Mouse (Mus musculus): ENCODE measurements around the gene Cracr2b.

The Cracr2b gene

DNA sequence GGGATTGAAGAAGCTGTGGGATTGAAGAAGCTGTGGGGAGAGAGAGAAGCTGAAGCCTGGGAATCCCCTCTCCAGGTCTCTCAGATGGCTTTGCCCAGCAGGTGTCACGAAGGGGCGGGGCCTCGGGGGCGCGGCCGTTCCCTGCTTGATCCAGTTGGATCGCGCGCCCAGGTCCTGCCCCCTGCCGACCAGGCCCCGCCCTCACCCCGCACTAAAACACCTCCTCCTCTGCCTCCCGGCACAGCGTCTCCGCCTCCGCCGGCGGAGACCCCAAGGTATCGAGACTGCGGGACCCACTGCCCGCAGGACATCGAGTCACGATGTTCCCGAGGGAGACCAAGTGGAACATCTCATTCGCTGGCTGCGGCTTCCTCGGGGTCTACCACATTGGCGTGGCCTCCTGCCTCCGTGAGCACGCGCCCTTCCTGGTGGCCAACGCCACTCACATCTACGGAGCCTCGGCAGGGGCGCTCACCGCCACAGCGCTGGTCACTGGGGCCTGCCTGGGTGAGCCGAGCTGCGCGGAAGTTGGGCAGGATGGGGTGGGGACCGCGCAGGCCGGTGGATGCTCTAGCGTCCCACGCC lies 5.8 kb upstream of the Cracr2b start, which contains the start of gene Pnpla2:
Pnpla2 (plus strand) TSS at position 232 of the 585 bp plus-strand sequence.
- DNase-seq (ENCODE audit: low spot score in 2 of 2) = peak; percentile 84 to 88

GRCm38 (mm10) chr7:141455610-141456314 lies 5.1 kb upstream of the Cracr2b start:
- DNase-seq (ENCODE audit: low spot score in 2 of 2) = no peak

- no peak for DNase-seq (ENCODE audit: low spot score in 2 of 2)
These were observed 4.2 kb upstream of the Cracr2b start for GRCm38 (mm10) chr7:141456739-141457138.

DNA sequence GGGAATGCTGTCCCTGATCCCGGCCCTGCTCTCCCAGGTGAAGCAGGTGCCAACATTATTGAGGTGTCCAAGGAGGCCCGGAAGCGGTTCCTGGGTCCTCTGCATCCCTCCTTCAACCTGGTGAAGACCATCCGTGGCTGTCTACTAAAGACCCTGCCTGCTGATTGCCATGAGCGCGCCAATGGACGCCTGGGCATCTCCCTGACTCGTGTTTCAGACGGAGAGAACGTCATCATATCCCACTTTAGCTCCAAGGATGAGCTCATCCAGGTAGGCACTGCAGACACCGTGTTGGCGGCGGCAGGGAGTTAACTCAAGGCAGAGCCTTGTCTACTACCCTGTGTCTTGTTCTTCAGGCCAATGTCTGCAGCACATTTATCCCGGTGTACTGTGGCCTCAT lies 3.7 kb upstream of the Cracr2b start:
- DNase-seq (ENCODE audit: low spot score in 2 of 2) = no peak

DNA sequence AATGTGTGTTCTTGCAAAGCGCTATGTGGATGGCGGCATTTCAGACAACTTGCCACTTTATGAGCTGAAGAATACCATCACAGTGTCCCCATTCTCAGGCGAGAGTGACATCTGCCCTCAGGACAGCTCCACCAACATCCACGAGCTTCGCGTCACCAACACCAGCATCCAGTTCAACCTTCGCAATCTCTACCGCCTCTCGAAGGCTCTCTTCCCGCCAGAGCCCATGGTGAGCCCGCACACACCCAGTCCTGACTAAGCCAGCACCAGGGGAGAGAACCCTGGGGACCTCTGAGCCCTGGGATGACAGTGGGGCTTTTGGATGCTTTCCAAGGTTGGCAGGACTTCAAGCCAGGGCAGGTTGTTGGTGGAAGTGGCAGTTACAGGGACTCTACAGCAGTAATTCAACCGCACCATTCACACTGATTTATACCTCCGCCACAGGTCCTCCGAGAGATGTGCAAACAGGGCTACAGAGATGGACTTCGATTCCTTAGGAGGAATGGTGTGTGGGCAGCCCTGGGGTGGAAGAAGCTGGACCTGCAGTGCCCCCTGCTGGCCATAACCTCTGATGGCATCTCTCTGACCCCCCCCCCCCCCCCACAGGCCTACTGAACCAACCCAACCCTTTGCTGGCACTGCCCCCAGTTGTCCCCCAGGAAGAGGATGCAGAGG lies 2.8 kb upstream of the Cracr2b start:
- no peak for DNase-seq (ENCODE audit: low spot score in 2 of 2)

DNA sequence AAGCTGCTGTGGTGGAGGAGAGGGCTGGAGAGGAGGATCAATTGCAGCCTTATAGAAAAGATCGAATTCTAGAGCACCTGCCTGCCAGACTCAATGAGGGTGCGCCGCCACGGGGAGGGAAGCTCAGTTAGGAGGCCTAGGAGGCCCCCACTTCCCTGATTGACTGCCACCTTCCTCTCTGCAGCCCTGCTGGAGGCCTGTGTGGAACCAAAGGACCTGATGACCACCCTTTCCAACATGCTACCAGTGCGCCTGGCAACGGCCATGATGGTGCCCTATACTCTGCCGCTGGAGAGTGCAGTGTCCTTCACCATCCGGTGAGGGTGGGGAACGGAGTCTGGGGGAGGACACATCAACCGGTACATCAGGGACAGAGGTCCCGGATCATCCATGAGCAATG lies 2.2 kb upstream of the Cracr2b start:
- no peak for DNase-seq (ENCODE audit: low spot score in 2 of 2)

DNA sequence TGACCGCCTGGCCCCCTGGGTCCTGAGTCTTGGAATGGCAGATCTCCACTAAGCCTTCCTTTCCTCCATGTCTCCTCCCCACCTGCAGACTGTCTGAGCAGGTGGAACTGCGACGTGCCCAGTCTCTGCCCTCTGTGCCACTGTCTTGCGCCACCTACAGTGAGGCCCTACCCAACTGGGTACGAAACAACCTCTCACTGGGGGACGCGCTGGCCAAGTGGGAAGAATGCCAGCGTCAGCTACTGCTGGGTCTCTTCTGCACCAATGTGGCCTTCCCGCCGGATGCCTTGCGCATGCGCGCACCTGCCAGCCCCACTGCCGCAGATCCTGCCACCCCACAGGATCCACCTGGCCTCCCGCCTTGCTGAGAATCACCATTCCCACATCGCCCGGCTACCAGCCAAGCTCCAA lies 1.6 kb upstream of the Cracr2b start:
- no peak for DNase-seq (ENCODE audit: low spot score in 2 of 2)

DNA sequence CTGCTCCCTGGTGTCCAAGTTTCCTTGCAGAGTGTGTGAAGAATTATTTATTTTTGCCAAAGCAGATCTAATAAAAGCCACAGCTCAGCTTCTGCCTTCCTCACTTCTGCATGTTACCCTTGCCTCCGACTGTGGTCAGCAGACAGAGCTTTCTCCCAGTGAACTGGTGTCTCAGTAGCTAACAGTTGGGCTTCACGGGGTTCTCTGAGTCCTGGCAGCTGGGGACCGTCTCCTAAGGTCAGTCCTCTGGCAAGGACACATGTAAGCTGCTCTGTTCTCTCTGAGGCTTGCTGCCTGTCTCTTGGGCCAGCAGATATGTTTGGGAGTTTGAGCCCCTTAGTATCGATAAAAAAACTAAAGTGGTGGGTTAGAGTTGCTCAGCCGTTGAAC lies 898 bp upstream of the Cracr2b start:
- DNase-seq (ENCODE audit: low spot score in 2 of 2) = no peak

DNA sequence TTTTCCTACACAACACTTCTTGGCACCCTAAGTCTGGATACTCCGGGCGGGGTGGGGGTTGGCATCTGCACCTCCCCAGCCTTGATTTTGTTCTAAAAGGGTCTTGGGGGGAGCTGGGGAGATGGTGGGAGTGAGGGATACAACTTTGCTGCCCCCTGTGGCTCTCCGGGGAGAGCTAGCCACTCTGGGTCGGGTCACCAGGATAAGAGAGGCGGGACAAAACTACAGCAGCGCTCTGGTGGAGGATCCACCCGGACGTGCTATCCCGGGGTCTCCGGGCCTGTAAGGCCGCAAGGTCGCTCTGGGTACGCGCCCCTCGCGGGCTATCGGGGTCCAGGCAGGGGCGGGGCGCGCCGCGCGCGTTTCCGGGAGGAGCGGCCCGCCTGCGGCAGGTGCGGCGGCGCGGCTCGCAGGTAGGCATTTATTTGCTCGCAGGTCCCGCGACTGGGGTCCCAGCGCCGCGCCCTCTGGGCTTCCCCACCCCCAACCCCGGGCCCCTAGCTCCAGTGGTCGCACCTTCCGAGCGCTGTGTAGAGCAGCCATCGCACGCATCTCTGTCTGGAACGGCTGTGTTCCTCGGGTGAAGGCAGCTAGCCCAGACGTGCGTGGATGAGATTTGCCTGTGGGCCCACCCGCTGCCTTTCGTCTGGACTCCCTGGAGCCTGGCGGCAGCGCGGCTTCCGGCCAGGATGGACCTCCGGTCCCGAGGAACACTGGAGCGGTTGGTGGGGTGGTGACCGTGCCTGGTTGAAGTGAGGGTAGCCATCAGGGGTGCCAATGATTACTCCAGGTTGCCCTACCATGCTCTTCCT lies 833 bp downstream of the Cracr2b start:
- no peak for DNase-seq (ENCODE audit: low spot score in 2 of 2)

DNA sequence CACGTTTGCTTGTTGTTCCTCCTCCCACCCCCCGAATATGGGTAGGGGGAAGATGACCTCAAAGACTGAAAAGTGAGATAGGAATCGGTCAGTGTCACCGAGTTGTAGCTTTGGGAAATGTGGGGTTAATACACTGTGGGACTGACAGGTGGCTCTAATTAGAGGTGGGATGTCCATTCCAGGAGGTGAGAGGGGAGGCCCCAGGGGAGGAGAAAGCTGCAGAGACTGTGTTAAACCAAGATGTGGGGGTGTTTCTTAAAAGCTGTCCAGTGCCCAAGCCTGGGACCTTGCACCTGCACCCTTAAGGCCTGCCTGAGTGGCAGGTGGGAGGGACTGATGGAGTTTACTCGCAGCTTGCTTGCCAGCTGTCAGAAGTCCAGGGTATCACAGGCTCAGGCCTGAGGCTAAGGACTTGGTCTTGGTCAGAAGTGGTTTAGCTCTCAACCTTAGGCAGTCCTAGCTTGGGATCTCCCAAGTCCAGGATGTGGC lies 1.5 kb downstream of the Cracr2b start:
- no peak for DNase-seq (ENCODE audit: low spot score in 2 of 2)

- no peak for DNase-seq (ENCODE audit: low spot score in 2 of 2)
These were observed 3.1 kb downstream of the Cracr2b start for GRCm38 (mm10) chr7:141463824-141464602.

- DNase-seq (ENCODE audit: low spot score in 2 of 2) = no peak
These were observed 3.8 kb downstream of the Cracr2b start for GRCm38 (mm10) chr7:141464603-141465201.

DNA sequence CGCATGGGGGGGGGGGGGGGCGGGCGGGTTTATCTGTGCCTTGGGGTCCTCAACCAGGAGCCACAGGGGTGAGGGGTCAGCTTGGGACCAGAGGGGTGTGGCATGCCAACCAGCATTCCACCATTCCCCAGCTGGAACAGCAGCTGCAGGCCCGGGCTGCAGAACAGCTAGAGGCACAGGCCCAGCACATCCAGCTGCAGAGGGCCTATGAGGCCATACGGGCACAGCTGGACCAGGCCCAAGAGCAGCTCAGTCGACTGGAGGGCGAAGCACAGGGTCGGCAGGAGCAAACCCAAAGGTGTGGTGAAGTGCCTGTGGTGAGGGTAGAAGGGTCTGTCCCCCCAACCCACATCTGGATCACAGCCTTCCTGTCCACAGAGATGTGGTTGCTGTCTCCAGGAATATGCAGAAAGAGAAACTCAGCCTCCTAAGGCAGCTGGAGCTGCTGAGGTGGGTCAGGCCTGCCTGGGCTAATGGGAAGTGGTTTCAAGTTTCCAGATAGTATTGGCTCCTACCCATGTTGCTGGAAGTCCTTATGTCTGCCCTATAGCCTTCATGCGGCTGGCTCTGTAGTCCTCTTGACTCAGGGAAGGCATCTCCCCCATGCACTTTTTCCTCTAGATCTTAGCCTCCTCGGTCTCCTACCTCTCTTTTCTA lies 4.6 kb downstream of the Cracr2b start:
- DNase-seq (ENCODE audit: low spot score in 2 of 2) = peak in 1 of 2 experiments; percentile 8

- no peak for DNase-seq (ENCODE audit: low spot score in 2 of 2)
These were observed 5.1 kb downstream of the Cracr2b start for GRCm38 (mm10) chr7:141466045-141466394.

DNA sequence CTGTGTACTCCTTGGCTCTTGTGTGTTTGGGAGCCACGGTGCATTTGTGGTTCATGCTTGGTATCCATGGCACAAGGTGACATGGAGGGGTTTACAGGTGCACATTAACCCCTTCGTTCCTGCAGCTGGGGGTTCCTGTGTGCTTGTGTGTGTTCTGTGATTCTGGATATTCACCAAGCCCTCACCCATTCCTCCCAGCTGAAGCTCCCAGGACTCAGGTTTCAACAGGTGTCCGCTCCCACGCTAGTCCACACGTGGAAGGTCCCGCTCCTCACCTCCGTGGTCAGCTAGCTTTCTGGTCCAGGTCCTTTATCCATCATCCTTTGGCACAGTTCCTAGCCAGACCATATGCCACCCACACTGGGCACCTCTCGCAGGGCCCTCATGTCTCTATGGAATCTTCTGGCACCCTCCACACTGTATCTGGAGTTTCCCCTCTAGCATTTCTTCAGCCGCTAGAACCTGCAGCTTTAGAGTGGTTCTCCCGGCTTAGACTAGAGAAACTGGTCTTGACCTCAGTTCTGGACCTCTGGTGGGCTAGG lies 5.8 kb downstream of the Cracr2b start:
- DNase-seq (ENCODE audit: low spot score in 2 of 2) = no peak

DNA sequence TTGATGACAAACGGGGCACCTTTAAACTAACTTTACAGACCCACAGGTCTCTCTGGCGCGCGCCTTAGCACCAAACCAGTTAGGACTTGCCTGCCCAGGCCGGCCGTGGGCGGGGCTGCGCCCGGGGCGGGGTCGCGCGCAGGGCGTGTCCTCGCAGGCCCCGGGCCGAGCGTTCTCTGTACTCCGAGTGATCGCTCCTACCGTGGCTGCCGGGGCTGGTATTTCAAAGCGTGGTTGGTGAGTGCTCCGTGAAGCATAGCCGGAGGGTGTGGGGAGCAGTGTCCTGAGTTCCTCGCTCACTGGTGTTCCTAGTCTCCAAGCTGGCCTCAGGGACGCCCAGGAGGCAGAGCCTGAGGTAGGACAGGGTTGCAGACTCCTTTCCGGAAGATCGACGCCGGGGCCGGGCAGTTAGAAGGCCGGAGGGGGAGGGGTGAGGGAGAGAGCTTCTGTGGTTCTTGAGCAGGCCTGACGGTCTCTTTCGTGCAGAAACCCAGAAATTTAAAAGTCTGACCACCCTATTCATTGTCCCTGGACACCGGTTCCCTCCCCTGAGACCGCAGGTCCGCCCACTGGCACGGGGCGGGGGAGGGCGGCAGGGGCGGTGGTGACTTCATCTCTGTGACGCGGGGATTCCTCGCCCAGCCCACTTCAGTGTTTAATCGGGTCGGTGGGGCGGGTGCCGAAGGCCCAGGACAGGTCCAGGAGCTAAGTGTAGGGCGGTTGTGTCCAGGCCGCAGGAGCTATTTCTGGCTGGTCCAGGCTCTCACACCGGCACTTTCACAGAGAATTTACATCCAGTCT lies 6.5 kb downstream of the Cracr2b start, which contains the start of gene Cd151:
Cd151 (plus strand) TSS at position 163 of the 801 bp plus-strand sequence.
- DNase-seq (ENCODE audit: low spot score in 2 of 2) = peak in 1 of 2 experiments; percentile 52

- DNase-seq (ENCODE audit: low spot score in 2 of 2) = no peak
These were observed 7.2 kb downstream of the Cracr2b start for GRCm38 (mm10) chr7:141468164-141468521.

GRCm38 (mm10) chr7:141468522-141469211 lies 7.8 kb downstream of the Cracr2b start:
- DNase-seq (ENCODE audit: low spot score in 2 of 2) = no peak

- DNase-seq (ENCODE audit: low spot score in 2 of 2) = no peak
These were observed 8.5 kb downstream of the Cracr2b start for GRCm38 (mm10) chr7:141469352-141469751.

Measured in frontal cortex, postnatal 14 days (tissue).